Mouse (Mus musculus) midbrain, embryonic 10.5 days (tissue): Measurements from ENCODE around the gene Zfp771. TPM values are rescaled to one million over a fixed set of nuclear protein-coding genes. Genes with fewer than 3 reads are reported as not detected.

ENCODE experiments used
- DNase-seq: peaks from one replicate; pipeline ENCODE4 v3.0.0-alpha.2; 2017; ENCODE audit warnings: low spot score
- H3K27ac ChIP-seq: fragments of 300-500 bp; sonication (generic); replicated peaks from 2 replicates; pipeline ENCODE4 v1.5.1; 2016; ENCODE audit warnings: mild to moderate bottlenecking
- H3K27me3 ChIP-seq: fragments of 300-500 bp; sonication (generic); 2 replicates; pipeline ENCODE4 v1.6.1; 2016; ENCODE audit warnings: low read depth, mild to moderate bottlenecking; ENCODE audit not compliant: poor library complexity, severe bottlenecking
- H3K36me3 ChIP-seq: fragments of 300-500 bp; sonication (generic); 2 replicates; pipeline ENCODE4 v1.6.1; 2016; ENCODE audit warnings: mild to moderate bottlenecking, moderate library complexity
- H3K4me1 ChIP-seq: fragments of 300-500 bp; sonication (generic); 2 replicates; pipeline ENCODE4 v1.6.1; 2016
- H3K4me3 ChIP-seq: fragments of 300-500 bp; sonication (generic); 2 replicates; pipeline ENCODE4 v1.5.1; 2016; ENCODE audit warnings: mild to moderate bottlenecking, moderate library complexity
- H3K9me3 ChIP-seq: fragments of 300-500 bp; sonication (generic); replicated peaks from 2 replicates; pipeline ENCODE4 v1.6.1; 2016; ENCODE audit warnings: mild to moderate bottlenecking
- WGBS: fragments of 180-500 bp; shearing (Covaris S2); methylation state at CpG from one replicate; pipeline ENCODE4 v1.1.7; 2016; 5-methylcytosine and 5-hydroxymethylcytosine counted together
- polyA plus RNA-seq: library from polyadenylated mRNA; unstranded; fragments of >200 nt; fragmentation: Nextera tagmentation; extraction: Ambion mirVana; gene quantifications from 2 replicates; pipeline ENCODE4 v1.2.1, GENCODE M21; 2016

Gene Zfp771
- polyA plus RNA-seq, 1 experiment from 2014 or later: 59.4 TPM

DNA sequence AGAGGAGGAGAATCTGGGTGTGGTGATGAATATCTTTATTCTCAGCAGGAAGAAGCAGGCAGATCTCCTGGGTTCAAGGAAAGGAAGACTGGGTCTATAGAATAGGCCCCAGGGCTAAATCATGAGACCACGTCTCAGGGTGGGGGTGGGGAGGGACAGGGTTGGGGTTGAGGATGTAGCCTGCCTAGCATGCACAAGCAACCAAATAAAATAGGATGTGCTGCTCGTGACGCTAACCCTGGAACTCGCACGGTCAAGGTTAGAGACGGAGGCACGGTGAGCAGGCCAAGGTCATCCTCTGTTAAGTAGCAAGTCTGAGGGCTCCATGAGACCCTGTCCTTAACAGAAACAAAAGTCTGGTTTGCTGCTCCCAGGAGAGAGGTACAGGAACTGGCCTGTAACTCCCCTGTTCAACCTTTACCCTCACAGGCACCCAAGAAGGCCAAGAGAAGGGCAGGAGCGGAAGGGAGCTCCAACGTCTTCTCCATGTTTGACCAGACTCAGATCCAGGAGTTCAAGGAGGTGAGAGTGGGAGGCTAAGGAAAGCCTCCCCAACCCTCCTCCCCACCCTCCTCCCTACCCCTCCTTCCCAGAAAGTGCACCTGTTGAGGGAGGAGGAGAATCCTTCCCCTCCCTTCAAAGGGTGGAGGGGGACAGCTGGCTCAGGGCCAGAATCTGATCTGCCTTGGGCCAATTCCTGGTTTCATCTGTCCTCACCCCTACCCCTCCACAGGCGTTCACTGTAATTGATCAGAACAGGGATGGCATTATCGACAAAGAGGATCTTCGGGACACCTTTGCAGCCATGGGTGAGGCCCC, 31.4 kb upstream of the Zfp771 start:
- peaks cover 36% of the 10 kb centered on the region for H3K27me3 ChIP-seq
- H3K9me3 ChIP-seq: no peaks in the 10 kb centered on the region
- no peak for DNase-seq
- no peak overlapping the region for H3K4me3 ChIP-seq
- H3K27ac ChIP-seq: no peak overlapping the region
- H3K4me1 ChIP-seq: peaks cover 38% of the 10 kb centered on the region
- H3K36me3 ChIP-seq: no peaks in the 10 kb centered on the region; the same call in 1 of the 2 replicates
- 89% methylated on average over 12 of the region's 12 CpGs for WGBS

DNA sequence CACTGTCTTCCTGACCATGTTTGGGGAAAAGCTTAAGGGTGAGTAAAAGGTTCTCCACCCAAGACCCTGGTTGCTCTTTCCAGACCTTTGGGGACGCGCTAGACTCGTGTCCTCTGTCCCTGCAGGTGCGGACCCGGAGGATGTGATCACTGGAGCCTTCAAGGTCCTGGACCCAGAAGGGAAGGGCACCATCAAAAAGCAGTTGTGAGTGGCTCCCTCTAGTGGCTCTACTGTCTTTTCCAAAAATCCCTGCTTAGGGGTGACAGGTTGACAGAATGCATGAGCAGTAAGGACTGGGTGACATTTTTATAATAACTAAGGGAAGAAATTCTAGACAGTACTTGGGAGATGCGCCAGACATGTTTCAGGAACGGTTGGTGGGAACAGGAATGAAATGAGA, 30.6 kb upstream of the Zfp771 start:
- no peak for DNase-seq
- no peak overlapping the region for H3K27ac ChIP-seq
- no peaks in the 10 kb centered on the region; the same call in 1 of the 2 replicates for H3K36me3 ChIP-seq
- H3K4me3 ChIP-seq: no peak overlapping the region
- WGBS: 43% methylated on average over 7 of the region's 7 CpGs
- peaks cover 33% of the 10 kb centered on the region for H3K4me1 ChIP-seq
- no peaks in the 10 kb centered on the region for H3K9me3 ChIP-seq
- peaks cover 36% of the 10 kb centered on the region for H3K27me3 ChIP-seq

DNA sequence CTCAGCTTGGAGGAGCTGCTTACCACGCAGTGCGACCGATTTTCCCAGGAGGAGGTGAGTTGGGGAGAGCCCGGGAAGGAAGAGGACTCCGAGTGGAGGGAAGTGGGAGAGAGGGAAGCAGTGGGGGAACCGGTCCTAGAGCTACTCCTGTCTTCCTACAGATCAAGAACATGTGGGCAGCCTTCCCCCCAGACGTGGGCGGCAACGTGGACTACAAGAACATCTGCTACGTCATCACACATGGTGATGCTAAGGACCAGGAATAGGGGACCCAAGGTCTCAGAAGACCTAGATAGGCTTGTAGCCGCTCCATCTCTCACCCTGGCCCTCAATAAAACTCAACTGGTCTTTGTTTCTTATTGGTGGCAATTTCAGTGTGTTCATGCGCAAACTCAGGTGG, 30.1 kb upstream of the Zfp771 start:
- Histone ChIP-seq H3K27ac (no peak overlapping the region), H3K27me3 (peaks cover 36% of the 10 kb centered on the region), H3K4me1 (peaks cover 31% of the 10 kb centered on the region), H3K9me3 (no peaks in the 10 kb centered on the region), H3K36me3 (no peaks in the 10 kb centered on the region; the same call in 1 of the 2 replicates), H3K4me3 (no peak overlapping the region)
- WGBS: 45% methylated on average over 12 of the region's 12 CpGs
- no peak for DNase-seq

DNA sequence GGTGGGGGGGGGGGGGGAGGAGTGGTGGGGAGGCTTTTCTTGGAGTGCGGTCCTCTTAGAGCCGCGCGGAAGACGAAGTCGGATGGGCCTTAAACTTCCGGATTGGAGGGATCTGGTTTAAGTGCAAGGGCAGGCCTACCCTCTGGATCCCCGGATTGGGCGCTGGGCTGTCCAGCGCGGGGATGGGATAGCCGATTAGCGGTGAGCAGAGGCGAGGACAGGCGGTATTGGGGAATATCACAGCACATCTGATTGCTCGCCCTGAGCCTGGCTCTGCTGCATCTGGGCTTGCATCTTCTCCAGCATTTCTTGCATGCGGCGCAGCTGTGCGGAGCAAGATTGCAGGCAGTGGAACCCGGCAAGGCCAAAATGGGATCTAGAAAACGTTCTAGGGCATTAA, 29.6 kb upstream of the Zfp771 start:
- no peak for DNase-seq
- Histone ChIP-seq H3K4me1 (peaks cover 25% of the 10 kb centered on the region), H3K9me3 (no peaks in the 10 kb centered on the region), H3K27ac (no peak overlapping the region), H3K36me3 (no peaks in the 10 kb centered on the region; the same call in 1 of the 2 replicates), H3K4me3 (peak overlapping the region; percentile 39; the same call in 1 of the 2 replicates), H3K27me3 (peaks cover 36% of the 10 kb centered on the region)
- WGBS: 27% methylated on average over 21 of the region's 21 CpGs

DNA sequence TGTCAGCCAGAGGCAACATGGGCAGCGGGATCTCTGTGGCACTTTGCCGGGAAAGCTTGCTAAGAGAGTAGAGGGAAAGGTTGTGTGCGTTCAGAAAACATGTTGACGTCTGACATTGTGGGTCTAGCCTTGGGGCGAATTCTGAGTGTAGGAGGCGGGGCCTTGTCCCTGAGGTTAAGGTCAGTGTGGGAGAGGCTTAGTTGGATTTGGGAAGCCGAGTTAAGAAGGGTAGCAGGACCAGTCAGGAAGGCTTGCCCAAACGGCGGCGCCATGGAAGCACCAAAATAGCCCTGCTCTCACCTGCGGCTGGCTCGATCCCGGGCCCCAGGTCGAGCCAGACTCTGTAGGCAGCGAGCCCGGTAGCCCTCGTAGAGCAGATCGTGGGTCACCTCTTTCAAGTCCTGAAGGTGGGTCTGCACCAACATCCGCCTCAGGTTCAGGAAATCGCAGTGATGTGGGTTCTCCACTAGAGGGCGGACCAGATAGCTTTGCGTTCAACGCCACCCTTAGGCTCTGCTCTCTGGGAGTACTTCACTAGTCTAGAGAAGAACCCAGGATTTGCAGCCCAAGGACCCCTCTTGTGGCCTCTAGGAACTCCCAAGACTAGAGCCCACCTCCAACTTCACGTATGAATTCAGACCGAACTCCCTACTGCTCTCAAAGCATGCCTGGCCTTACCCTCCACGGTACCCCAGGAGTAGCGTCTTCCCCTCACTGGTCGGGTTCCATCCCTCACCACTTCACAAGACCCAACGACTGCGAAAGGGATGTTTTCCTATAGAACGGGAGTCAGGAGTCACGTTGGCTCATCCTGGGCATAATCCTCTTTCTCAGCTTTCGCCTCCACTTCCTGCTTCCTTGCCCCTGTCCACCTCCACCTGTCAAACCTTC, 28.8 kb upstream of the Zfp771 start:
- Histone ChIP-seq H3K36me3 (peaks cover 3% of the 10 kb centered on the region; the same call in 1 of the 2 replicates), H3K4me3 (peak overlapping the region; percentile 39), H3K9me3 (no peaks in the 10 kb centered on the region), H3K4me1 (peaks cover 20% of the 10 kb centered on the region), H3K27me3 (peaks cover 36% of the 10 kb centered on the region), H3K27ac (no peak overlapping the region)
- WGBS: 23% methylated on average over 33 of the region's 33 CpGs
- DNase-seq: peak; percentile 69

DNA sequence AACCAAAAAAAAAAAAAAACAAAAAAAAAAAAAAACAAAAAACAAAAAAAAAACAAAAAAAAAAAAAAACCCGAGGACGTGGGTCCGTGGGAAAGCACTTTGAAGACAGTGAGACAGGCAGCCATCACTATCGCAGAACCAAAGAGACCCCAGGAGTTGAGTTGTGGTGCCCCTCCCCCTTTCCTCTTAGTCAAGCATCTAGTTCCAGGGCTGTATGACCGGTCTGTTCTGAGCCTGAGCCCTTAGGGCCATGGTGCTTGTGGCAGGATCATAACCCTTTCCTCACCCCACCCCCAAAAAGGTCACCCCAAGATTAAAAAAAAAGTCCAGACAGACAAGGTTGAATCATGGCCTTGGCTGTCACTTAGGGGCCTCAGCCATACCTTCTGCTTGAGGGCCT, 27.8 kb upstream of the Zfp771 start:
- peaks cover 19% of the 10 kb centered on the region for H3K4me1 ChIP-seq
- no peaks in the 10 kb centered on the region for H3K9me3 ChIP-seq
- H3K27me3 ChIP-seq: peaks cover 33% of the 10 kb centered on the region
- no peak for DNase-seq
- no peak overlapping the region for H3K4me3 ChIP-seq
- 91% methylated on average over 5 of the region's 5 CpGs for WGBS
- H3K27ac ChIP-seq: no peak overlapping the region
- peaks cover 3% of the 10 kb centered on the region; the same call in 1 of the 2 replicates for H3K36me3 ChIP-seq

DNA sequence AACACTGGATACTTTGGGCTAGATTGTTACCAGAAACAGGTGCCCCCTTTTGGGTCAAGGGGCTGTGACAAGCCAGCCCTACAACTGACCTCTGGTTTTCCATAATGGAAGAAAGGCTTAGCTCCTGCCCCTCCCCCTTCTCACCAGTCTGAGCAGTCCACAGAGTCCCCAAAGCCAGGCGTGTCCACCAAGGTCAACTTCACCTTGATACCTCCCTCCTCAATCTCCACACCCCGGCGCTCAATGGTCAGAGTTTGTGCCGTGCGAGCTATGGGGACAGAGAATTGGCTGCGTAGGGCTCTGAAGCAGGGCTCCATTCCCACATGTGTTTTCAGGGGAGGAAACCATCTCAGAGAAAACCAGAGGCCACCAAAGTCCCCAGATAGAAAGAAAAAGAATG, 26.6 kb upstream of the Zfp771 start:
- Histone ChIP-seq H3K4me3 (no peak overlapping the region), H3K27me3 (peaks cover 28% of the 10 kb centered on the region), H3K9me3 (no peaks in the 10 kb centered on the region), H3K27ac (no peak overlapping the region), H3K36me3 (peaks cover 10% of the 10 kb centered on the region), H3K4me1 (peaks cover 18% of the 10 kb centered on the region)
- WGBS: 94% methylated on average over 6 of the region's 6 CpGs
- no peak for DNase-seq

DNA sequence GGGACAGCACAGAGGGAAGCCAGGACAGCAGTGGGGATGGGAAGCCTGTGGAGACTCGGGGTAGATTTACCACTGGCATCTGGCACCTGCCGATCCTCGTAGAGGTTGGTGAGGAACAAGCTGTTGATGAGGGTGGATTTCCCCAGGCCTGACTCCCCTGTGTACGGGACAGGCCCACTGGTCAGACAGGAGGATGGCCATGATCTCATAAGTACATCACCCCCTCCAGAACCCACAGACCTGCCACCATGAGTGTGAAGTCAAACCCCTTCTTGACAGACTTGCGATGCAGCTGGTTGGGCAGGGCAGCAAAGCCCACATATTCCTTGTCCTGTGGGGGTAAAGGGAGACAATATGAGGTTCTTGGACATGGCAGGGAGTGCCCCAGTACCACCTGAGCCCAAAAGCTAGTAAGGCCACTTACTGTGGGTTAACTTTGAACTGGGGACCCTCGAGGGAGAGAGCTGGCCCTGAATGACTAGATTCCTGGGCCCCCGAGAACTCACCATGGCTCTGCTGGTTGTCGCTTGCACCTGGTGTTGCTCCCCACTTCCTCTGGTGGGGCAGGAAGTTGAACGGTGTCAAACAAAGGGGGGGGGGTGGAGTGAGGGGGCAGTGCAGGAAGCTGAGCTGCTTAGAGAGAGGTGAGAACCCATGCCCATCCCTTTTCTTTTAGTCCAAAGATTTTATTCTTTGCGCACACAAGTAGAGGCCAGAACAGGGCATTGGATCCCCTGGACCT, 26.0 kb upstream of the Zfp771 start:
- DNase-seq: no peak
- Histone ChIP-seq H3K9me3 (no peaks in the 10 kb centered on the region), H3K27me3 (peaks cover 22% of the 10 kb centered on the region), H3K27ac (no peak overlapping the region), H3K4me1 (peaks cover 18% of the 10 kb centered on the region), H3K4me3 (no peak overlapping the region), H3K36me3 (peaks cover 15% of the 10 kb centered on the region)
- WGBS: 82% methylated on average over 10 of the region's 10 CpGs

DNA sequence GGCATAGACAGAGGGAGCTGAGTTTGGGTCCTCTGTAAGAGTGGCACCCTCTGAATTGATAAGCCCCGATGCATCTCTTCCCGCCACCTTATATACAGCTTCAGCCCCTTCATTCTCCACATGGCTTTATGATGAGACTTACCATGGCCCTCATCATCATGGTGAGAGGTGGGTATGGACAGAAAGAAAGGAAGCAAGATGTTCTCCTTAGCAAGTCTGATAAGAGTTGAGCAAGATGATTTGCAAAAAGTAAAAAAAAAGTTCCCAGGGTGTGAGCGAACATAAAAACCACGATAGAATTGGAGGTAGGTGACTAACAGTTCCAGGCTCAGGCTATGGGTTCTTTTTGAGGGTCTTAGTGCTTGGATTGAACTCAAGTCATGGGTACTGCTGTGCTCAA, 25.4 kb upstream of the Zfp771 start:
- WGBS: 95% methylated on average over 4 of the region's 4 CpGs
- peaks cover 16% of the 10 kb centered on the region for H3K27me3 ChIP-seq
- no peak for DNase-seq

DNA sequence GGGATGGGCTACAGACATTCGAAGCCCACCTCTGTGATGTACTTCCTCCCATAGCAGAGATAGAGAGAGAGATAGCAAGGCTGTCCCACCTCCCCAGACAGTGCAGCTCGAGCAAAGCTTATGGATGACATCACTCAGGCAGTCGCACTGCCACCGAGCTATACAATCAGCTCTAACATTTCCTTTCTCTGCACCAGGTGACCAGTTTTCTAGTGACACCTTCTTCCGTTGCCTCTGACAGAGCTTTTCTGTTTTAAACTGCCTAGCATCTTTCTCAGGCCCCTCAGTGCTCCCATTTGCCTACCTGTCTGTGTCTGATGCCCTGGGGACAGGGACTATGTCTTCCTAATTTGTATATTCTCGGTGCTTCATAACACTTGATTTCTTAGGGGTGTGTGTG, 23.6 kb upstream of the Zfp771 start:
- Histone ChIP-seq H3K27ac (no peak overlapping the region), H3K4me3 (no peak overlapping the region), H3K27me3 (no peaks in the 10 kb centered on the region), H3K36me3 (peaks cover 36% of the 10 kb centered on the region), H3K4me1 (0 out of 2 replicates have a peak, but pooled peaks cover 3% of the 10 kb centered on the region), H3K9me3 (no peaks in the 10 kb centered on the region)
- 90% methylated on average over 6 of the region's 6 CpGs for WGBS
- no peak for DNase-seq

More for the DNA sequence above, 25.4 kb upstream of the Zfp771 start:
- H3K4me1 ChIP-seq: peaks cover 18% of the 10 kb centered on the region
- H3K27ac ChIP-seq: no peak overlapping the region
- H3K36me3 ChIP-seq: peaks cover 21% of the 10 kb centered on the region
- no peak overlapping the region for H3K4me3 ChIP-seq
- H3K9me3 ChIP-seq: no peaks in the 10 kb centered on the region

DNA sequence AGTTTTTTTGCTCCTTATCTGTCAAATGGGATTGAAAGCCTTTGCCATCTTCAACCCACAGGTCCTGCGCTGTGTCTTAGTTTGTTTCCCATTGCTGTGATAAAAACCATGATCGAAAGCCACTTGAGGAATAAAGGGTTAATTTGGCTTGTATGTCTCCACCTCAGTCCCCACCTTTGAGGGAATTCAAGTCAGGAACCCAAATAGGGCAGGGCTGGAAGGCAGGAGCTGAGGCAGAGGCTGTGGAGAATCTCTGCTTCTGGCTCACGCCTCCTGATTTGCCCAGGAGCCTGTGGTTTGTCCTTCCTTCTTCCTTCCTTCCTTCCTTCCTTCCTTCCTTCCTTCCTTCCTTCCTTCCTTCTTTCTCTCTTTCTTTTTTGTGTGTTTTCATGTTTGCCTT, 21.0 kb upstream of the Zfp771 start:
- whole genome bisulfite sequencing: 96% methylated on average over 3 of the region's 3 CpGs
- H3K36me3 ChIP-seq: peaks cover 57% of the 10 kb centered on the region
- DNase-seq: no peak
- no peak overlapping the region for H3K27ac ChIP-seq
- no peak overlapping the region for H3K4me3 ChIP-seq
- H3K27me3 ChIP-seq: no peaks in the 10 kb centered on the region
- no peaks in the 10 kb centered on the region for H3K4me1 ChIP-seq
- H3K9me3 ChIP-seq: no peaks in the 10 kb centered on the region
